Mouse (Mus musculus): ENCODE results near the gene Acsl1.

GRCm38 (mm10) chr8:46530541-46530940 is 59.7 kb downstream of the Acsl1 start:
- TF ChIP-seq HCFC1 (IDR thresholded peaks at IDR 0.05; ENCODE audit: low read depth, low read length) (no peak), MEF2A (IDR thresholded peaks at IDR 0.05; ENCODE audit: extremely low read depth, insufficient replicate concordance, low read depth, low read length, poor library complexity, severe bottlenecking) (no peak), ELF1 (IDR thresholded peaks at IDR 0.05; ENCODE audit: low read depth, low read length) (no peak), CTCF (IDR thresholded peaks at IDR 0.05 in 2 of 3, conservative IDR thresholded peaks at IDR 0.05 in 1 of 3; ENCODE audit: control insufficient read depth in 1 of 3, insufficient read depth in 1 of 3, low read depth in 2 of 3, low read length in 3 of 3, poor library complexity in 1 of 3, severe bottlenecking in 1 of 3) (no peak), GATA1 (IDR thresholded peaks at IDR 0.05; ENCODE audit: low read depth, low read length) (no peak), EP300 (IDR thresholded peaks at IDR 0.05; ENCODE audit: low read depth in 1 of 2, low read length in 2 of 2) (no peak)
